In genomic region chr17:83708256-83708655, GRCm38 (mm10) we compare ENCODE assay signal across 17 mouse cellular contexts. TPM values are rescaled to one million over a fixed set of nuclear protein-coding genes. Genes with fewer than 3 reads are reported as not detected.
DNase-seq lines count a peak whose midpoint lies in the region; ATAC-seq and TF ChIP-seq lines count a peak whose summit lies in the region.
"Had no signal": no experiment of that assay in that cellular context is flagged by ENCODE, and none has a peak within 500 bp of the region (broad histone marks: within the 10 kb centered on the region; RNA-seq: fewer than 3 reads in every experiment).

No protein-coding gene starts in this region.

- 0 out of 2 replicates have a peak overlapping the region, but pooled peaks have one; percentile 87 for H3K4me2 ChIP-seq in heart, embryonic 15.5 days
- H3K4me2 ChIP-seq: embryonic facial prominence, embryonic 15.5 days had no signal

- no peaks in the 10 kb centered on the region for H3K27me3 ChIP-seq in heart, embryonic 15.5 days
- H3K27me3 ChIP-seq in heart, embryonic 10.5 days (ENCODE audit: insufficient read depth, poor library complexity, severe bottlenecking), result no peaks in the 10 kb centered on the region
- H3K27me3 ChIP-seq in thymus, adult 2 months (ENCODE audit: control insufficient read depth, insufficient read depth, low read length), result no peaks in the 10 kb centered on the region
- H3K27me3 ChIP-seq in splenic B cell, adult 2 months (ENCODE audit: control insufficient read depth, insufficient read depth, low read length, poor library complexity, severe bottlenecking), result no peaks in the 10 kb centered on the region
- H3K27me3 ChIP-seq: embryonic facial prominence, embryonic 15.5 days; heart, embryonic 12.5 days; hindbrain, embryonic 13.5 days; neural tube, embryonic 13.5 days had no signal

- TF ChIP-seq POLR2A in thymus, adult 2 months (IDR thresholded peaks at IDR 0.05; ENCODE audit: control insufficient read depth, extremely low read depth, insufficient read depth, low read length, poor library complexity), result no peak

- H3K4me1 ChIP-seq in heart, embryonic 15.5 days (replicated peaks), result peaks cover 16% of the 10 kb centered on the region
- H3K4me1 ChIP-seq in heart, embryonic 10.5 days, result peaks cover 22% of the 10 kb centered on the region
- H3K4me1 ChIP-seq in thymus, adult 2 months (replicated peaks; ENCODE audit: control insufficient read depth, insufficient read depth, low read length), result peaks cover 26% of the 10 kb centered on the region
- H3K4me1 ChIP-seq: heart, embryonic 12.5 days had no signal

- TF ChIP-seq CTCF in thymus, adult 2 months (IDR thresholded peaks at IDR 0.05; ENCODE audit: borderline replicate concordance, control insufficient read depth, extremely low read depth, insufficient read depth, low read length, poor library complexity), result no peak

- H3K4me3 ChIP-seq in heart, embryonic 15.5 days, result no peak overlapping the region
- H3K4me3 ChIP-seq in heart, embryonic 10.5 days, result no peak overlapping the region
- H3K4me3 ChIP-seq in thymus, adult 2 months (ENCODE audit: control insufficient read depth, insufficient read depth, low read length), result no peak overlapping the region; the same call in 1 of the 2 replicates
- H3K4me3 ChIP-seq: embryonic facial prominence, embryonic 15.5 days; heart, embryonic 12.5 days; hindbrain, embryonic 13.5 days; neural tube, embryonic 13.5 days had no signal

- no peak for DNase-seq in heart, embryonic 10.5 days (ENCODE audit: low spot score)
- DNase-seq in thymus, adult 2 months, result no peak
- DNase-seq in thymus, postnatal 4 days, result no peak
- peak; percentile 59 for DNase-seq in splenic B cell, adult 2 months (ENCODE audit: low read depth, low spot score)
- DNase-seq in frontal cortex, postnatal 10 days (ENCODE audit: low spot score in 2 of 2), result no peak
- DNase-seq in c-Kit-positive CD71-positive TER-119-positive erythroid progenitor cells, embryonic 14.5 days (ENCODE audit: low spot score), result no peak
- DNase-seq: adrenal gland, postnatal 10 days; gastrocnemius, postnatal 14 days; kidney, adult 18-20 months; kidney, postnatal 4 days had no signal

- WGBS in heart, embryonic 15.5 days, result 81% methylated on average over 10 of the region's 10 CpGs
- WGBS in heart, embryonic 10.5 days, result 87% methylated on average over 10 of the region's 10 CpGs
- 32% methylated on average over 10 of the region's 10 CpGs for WGBS in thymus, adult 2 months

- no peak for ATAC-seq in heart, embryonic 15.5 days (replicated peaks; ENCODE audit: insufficient number of reproducible peaks, insufficient read depth, low FRiP score, low read depth)
- ATAC-seq in inflammation-experienced regulatory T-cells, adult 6 months, result peak; percentile 36
- ATAC-seq: forebrain, embryonic 16.5 days had no signal

- H3K27ac ChIP-seq in heart, embryonic 15.5 days, result no peak overlapping the region
- no peak overlapping the region for H3K27ac ChIP-seq in heart, embryonic 10.5 days
- H3K27ac ChIP-seq in thymus, adult 2 months (ENCODE audit: control insufficient read depth, insufficient read depth, low read length), result peak overlapping the region; percentile 68
- H3K27ac ChIP-seq: embryonic facial prominence, embryonic 15.5 days; hindbrain, embryonic 13.5 days; neural tube, embryonic 13.5 days had no signal

- H3K9me3 ChIP-seq in heart, embryonic 15.5 days (replicated peaks), result no peaks in the 10 kb centered on the region
- H3K9me3 ChIP-seq in heart, embryonic 10.5 days, result no peaks in the 10 kb centered on the region
- H3K9me3 ChIP-seq: embryonic facial prominence, embryonic 15.5 days; heart, embryonic 12.5 days; hindbrain, embryonic 13.5 days; neural tube, embryonic 13.5 days had no signal

- H3K9ac ChIP-seq in heart, embryonic 15.5 days, result no peak overlapping the region
- H3K9ac ChIP-seq: embryonic facial prominence, embryonic 15.5 days; heart, embryonic 12.5 days; hindbrain, embryonic 13.5 days; neural tube, embryonic 13.5 days had no signal

- peaks cover 10% of the 10 kb centered on the region; the same call in 1 of the 2 replicates for H3K36me3 ChIP-seq in heart, embryonic 15.5 days
- H3K36me3 ChIP-seq in heart, embryonic 10.5 days, result peaks cover 34% of the 10 kb centered on the region
- no peaks in the 10 kb centered on the region for H3K36me3 ChIP-seq in thymus, adult 2 months (ENCODE audit: control insufficient read depth, insufficient read depth, low read length)
- 0 out of 2 replicates have a peak, but pooled peaks cover 2% of the 10 kb centered on the region for H3K36me3 ChIP-seq in splenic B cell, adult 2 months (ENCODE audit: control insufficient read depth, insufficient read depth, low read length, poor library complexity, severe bottlenecking)

RNA-seq across cellular contexts. Expression of gene Mta3, which starts 2.3 kb away (rescaled TPM):
- polyA plus RNA-seq in heart, embryonic 15.5 days (2015; fragmentation: Nextera tagmentation; extraction: Ambion mirVana), result 36.9 and 40.5 TPM in 2 replicates
- 45.7 and 50.5 TPM in 2 replicates for polyA plus RNA-seq in heart, embryonic 10.5 days (2016; fragmentation: Nextera tagmentation; extraction: Ambion mirVana)
- polyA plus RNA-seq in thymus, adult 2 months (2012; rRNA removed), result 44.5 and 59.9 TPM in 2 replicates
- polyA plus RNA-seq in inflammation-experienced regulatory T-cells, adult 6 months (2017; shearing (Covaris generic)), result 10 to 100 TPM; 70.5 to 87.9 (median 74.9) TPM
